Mouse (Mus musculus): ENCODE measurements around the gene Pdlim4. TPM values are rescaled to one million over a fixed set of nuclear protein-coding genes. Genes with fewer than 3 reads are reported as not detected.
"Not testable (repeated sequence)": the region's sequence is repeated elsewhere in the genome, so short reads cannot be mapped to it uniquely, and the experiment has no call there.

Gene Pdlim4
- total RNA-seq, 2 experiments from 2014 or later: 15.7 TPM

DNA sequence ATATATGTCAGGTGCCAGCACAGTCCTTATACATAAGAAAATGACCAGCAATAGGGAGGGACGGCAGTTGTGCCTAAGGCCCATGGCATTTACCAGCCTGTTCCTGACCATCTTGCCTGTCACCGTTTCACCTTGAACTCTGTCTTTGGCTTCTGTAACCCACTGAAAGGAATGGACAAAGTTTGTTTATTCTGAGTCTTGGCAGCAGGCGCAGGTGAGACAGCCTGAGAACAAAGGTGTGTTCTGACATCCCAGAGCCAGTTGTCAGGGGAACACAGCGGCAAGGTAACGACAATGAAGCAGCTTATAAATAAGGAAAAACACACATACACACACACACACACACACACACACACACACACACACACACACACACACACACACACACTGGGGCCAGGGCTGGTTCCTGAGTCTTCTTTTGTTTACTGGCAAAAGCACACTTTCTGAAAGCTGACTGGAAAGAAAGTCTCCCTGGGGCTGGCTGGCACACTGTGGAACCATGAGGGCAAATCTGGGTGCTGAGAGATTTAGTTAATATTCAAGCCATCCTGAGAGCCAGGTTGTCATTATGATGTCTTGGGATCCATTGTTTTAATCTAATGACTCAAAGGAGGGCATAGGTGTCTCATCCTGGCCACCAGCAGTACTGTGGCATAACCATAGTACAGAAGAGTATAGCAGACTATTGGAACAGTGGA is 47.3 kb downstream of the Pdlim4 start:
- no peak for DNase-seq (ENCODE audit: extremely low spot score in 1 of 2, low spot score in 1 of 2)

DNA sequence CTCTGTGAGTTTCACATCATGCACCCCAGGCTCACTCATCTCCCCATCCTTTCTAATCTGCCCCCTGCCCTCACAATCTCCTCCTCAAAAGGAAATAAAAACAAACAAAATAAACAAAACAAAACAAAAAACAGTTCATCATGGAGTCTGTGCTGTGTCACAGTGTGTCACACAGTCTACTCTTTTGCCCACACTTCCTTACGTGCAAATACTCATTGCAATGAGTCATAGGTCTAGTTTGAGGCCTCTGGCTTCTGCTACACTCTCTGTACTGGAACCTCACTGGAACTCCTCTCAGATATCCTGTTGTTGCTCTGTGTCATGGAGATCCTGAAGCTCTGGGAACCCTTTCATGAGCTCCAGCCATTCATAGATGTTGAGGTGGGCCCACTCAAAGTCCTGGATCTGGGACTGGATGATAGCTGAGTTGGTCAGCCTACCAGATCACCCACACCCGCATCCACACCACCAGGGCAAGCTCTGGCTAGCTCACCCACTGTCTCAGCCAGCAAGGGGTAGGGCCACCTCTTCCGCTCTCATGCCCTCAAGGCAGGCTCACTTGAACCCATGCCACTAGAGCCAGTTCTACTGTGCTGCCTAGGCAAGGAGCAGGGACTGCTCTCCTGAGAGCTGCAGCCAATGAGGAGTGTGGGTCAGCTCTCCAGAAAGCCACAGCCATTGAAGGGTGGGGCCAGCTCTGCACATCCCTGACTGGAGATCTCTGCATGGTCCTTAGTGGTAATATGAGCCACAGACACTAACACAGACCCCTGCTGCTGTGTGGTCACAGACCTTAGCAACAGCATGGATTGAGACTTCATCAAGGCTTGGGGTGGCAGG is 49.7 kb downstream of the Pdlim4 start:
- DNase-seq (ENCODE audit: extremely low spot score in 1 of 2, low spot score in 1 of 2): no peak

DNA sequence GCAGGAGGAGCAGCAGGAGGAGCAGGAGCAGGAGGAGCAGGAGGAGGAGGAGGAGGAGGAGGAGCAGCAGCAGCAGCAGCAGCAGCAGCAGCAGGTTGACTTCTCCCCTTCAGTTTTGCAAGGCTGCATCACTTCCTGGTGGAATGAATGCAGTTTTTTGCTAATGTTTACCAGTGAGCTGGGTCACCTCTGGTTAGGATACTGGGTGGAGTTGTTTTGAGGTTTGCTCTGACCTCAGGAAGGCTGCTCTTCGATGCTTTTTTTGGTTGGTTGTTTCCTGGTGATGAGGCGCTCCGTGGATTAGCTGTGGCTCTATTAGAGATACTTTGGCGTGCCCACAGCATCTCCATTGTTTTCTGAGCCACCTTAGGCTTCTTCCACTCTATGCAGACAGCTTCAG is 51.2 kb downstream of the Pdlim4 start:
- no peak for DNase-seq (ENCODE audit: extremely low spot score in 1 of 2, low spot score in 1 of 2)

DNA sequence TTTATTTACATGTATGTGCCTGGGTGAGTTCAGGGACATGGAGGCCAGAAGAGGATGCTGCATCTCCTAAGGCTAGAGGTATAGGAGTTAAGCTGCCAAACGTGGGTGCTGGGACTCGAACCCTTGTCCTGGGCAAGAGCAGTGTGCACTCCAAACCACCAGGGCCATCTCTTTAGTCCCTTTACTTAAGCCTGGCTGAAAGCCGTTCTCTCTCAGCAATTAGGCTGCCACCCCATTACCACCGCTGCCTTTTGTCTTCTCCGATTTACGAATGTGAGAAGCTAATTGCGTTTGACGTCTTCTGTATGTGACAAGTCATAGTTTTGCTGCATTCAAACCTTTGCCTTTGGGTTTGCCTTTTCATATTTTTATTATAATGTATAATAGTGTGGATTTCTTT is 52.8 kb downstream of the Pdlim4 start:
- no peak for DNase-seq (ENCODE audit: extremely low spot score in 1 of 2, low spot score in 1 of 2)

DNA sequence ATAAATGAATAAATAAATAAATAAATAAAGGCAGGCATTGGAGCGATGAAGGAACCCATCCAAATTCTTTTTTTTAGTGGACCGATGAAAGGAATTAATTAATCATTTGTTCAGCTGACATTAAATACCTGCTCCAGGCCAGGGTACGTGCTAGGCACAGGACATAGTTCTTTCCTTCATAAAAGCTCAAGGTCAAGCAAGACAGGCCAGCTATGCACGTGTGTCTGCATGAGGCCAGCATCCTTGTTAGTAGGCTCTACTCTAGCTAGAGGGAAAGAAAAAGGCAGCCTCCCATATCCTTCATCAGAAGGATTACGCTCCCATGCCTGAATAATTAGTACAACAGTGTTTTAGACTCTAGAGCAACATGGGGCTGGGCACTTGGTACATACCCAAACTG is 55.9 kb downstream of the Pdlim4 start:
- no peak for DNase-seq (ENCODE audit: extremely low spot score in 1 of 2, low spot score in 1 of 2)

DNA sequence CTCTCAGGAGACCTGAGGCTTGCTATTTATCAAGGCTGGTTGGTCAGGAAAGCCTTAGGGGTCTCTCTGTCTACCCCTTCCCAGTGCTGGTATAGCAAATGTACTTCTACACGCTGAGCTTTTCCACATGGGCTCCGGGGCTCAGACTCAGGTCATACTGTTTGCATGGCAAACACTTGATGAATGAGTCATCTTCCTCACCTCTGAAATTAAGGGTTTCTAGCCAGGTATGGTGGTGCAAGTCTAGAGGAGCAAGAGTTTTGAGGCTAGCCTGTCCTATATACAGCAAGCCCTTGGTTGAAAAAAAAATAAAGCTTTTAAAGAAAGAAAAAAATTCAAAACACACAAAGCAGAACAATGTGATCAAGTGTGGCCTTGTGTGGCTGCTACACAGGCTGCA is 57.6 kb downstream of the Pdlim4 start:
- DNase-seq (ENCODE audit: extremely low spot score in 1 of 2, low spot score in 1 of 2): no peak

DNA sequence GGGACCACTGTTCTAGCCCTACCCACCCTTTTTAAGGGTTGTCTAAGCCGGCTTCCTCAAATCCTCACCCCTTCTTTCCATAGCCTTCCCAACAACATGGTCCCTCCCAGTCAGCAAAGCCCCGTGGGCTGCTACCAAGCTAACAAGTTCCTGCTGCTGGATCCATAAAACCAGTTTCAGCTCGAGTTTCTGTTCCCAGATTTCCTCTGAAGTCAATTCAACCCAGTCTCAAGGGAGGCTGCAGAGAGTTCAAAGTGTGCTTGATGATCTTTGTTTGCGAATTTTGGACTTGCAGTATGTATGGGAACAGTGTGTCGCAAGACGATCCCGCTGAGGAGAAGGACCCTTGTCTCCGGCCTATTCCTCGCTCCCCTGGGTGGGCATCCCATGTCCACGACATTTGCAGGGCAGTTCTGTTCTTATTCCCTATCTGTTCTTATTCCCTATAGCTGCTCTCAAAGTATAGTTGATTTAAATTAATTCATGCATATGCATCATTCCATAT is 60.3 kb downstream of the Pdlim4 start:
- DNase-seq (ENCODE audit: extremely low spot score in 1 of 2, low spot score in 1 of 2): no peak

DNA sequence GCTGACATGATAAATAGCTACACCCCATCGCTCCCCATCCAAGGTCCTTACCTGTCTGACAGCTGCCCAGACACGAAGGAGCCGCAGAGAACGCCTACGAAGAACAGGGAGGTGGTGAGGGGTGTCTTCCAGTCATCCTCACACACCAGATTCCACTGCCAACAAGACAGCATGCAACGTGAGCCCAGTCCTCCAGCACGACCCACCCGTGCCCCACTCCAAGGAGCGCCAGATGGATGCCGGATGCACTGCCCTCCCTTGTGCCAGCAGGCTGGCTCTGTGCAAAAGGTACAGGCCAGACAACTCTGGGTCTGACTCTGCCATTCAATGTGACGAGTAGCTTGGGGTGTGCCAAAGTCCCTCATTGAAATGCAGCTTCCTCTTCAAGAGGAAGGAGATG is 61.1 kb downstream of the Pdlim4 start:
- DNase-seq (ENCODE audit: extremely low spot score in 1 of 2, low spot score in 1 of 2): no peak

DNA sequence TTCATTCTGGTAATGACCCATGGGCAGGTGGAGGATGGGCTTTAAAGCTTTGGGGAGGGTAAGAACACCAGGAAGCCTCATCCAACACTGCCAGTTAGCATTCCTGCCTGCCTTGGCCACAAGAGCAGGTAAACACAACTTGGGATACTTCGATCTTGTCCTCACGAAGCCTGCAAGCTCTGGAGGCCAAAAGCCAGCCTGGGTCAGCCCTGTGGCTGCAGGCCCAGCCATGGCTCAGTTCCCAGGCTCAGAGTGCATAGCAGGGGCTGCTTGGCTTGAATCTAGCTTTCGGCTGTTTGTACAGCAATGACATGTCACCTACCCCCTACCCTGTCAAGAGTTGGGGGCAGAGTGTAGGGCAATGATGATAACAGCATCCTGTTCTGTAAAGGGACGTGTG is 61.9 kb downstream of the Pdlim4 start:
- DNase-seq (ENCODE audit: extremely low spot score in 1 of 2, low spot score in 1 of 2): no peak

DNA sequence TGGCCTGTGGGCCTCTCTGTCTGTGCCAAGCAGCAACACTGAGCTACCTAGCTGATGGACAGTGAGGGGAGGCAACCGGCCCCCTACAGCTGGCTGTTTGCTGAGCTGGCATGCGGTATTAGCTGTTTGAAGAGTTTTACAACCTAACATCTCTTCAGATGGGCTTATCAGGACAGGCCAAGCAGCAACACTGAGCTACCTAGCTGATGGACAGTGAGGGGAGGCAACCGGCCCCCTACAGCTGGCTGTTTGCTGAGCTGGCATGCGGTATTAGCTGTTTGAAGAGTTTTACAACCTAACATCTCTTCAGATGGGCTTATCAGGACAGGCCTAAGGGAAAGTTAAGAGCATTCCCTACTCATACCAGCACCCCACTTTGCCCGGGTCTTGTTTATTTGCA is 62.5 kb downstream of the Pdlim4 start:
- DNase-seq (ENCODE audit: extremely low spot score in 1 of 2, low spot score in 1 of 2): not testable (repeated sequence)

Other genes starting within 250 kb of the Pdlim4 start
- gene Gm12216, start 209.8 kb downstream of the Pdlim4 start, total RNA-seq (2021): 1 to 10 TPM; 4.3 to 9.1 TPM
- gene Slc22a5, start 177.4 kb downstream of the Pdlim4 start, total RNA-seq (2021): 10 to 100 TPM in 1 of 2 experiments, 1 to 10 TPM in 1; 9.9 to 14.4 TPM
- gene Slc22a21, start 88.7 kb downstream of the Pdlim4 start, total RNA-seq (2021): 1 to 10 TPM; 1.4 to 1.8 TPM
- gene Slc22a4, start 40.9 kb downstream of the Pdlim4 start, total RNA-seq (2021): 1 to 10 TPM; 4.8 to 7.2 TPM
- gene P4ha2, start 31.1 kb upstream of the Pdlim4 start, total RNA-seq (2021): 10 to 100 TPM; 15.2 to 22.4 TPM
- not detected for gene Csf2, start 180.7 kb upstream of the Pdlim4 start, total RNA-seq (2021)
- not detected for gene Il3, start 198.3 kb upstream of the Pdlim4 start, total RNA-seq (2021)
- gene Acsl6, start 234.8 kb upstream of the Pdlim4 start, total RNA-seq (2021): 100 to 1,000 TPM; 183 to 192 TPM

Data from layer of hippocampus, postnatal 25 days (tissue).